Comparison of ENCODE assay signal across 17 mouse cellular contexts in genomic region chr11:54073291-54073690, GRCm38 (mm10). TPM values are rescaled to one million over a fixed set of nuclear protein-coding genes. Genes with fewer than 3 reads are reported as not detected.
DNase-seq lines count a peak whose midpoint lies in the region; ATAC-seq and TF ChIP-seq lines count a peak whose summit lies in the region.
"Had no signal": no experiment of that assay in that cellular context is flagged by ENCODE, and none has a peak within 500 bp of the region (broad histone marks: within the 10 kb centered on the region; RNA-seq: fewer than 3 reads in every experiment).

No protein-coding gene starts in this region.

- H3K27ac ChIP-seq in embryonic facial prominence, embryonic 12.5 days, result no peak overlapping the region
- no peak overlapping the region for H3K27ac ChIP-seq in embryonic facial prominence, embryonic 10.5 days (replicated peaks)
- no peak overlapping the region for H3K27ac ChIP-seq in stomach, embryonic 14.5 days (ENCODE audit: low read length)
- H3K27ac ChIP-seq in stomach, postnatal 0 days (replicated peaks), result no peak overlapping the region
- H3K27ac ChIP-seq in embryonic facial prominence, embryonic 15.5 days (replicated peaks), result peak overlapping the region; percentile 68
- H3K27ac ChIP-seq in stomach, embryonic 15.5 days, result no peak overlapping the region
- H3K27ac ChIP-seq: kidney, postnatal 0 days; liver, embryonic 13.5 days; neural tube, embryonic 15.5 days had no signal

- ATAC-seq in embryonic facial prominence, embryonic 12.5 days (ENCODE audit: insufficient number of reproducible peaks, insufficient read depth, low FRiP score, low TSS enrichment), result 0 out of 2 replicates have a peak, but pooled peaks have one; percentile 22
- ATAC-seq in stomach, embryonic 14.5 days (ENCODE audit: insufficient number of reproducible peaks, insufficient read depth, low FRiP score, low read depth), result peak; percentile 33; the same call in 1 of the 2 replicates
- no peak for ATAC-seq in stomach, postnatal 0 days (ENCODE audit: low FRiP score, low TSS enrichment)
- peak; percentile 61 for ATAC-seq in embryonic facial prominence, embryonic 15.5 days (ENCODE audit: insufficient number of reproducible peaks, low FRiP score, low TSS enrichment, low read depth)
- ATAC-seq in stomach, embryonic 15.5 days (ENCODE audit: insufficient read depth, low FRiP score, low read depth), result peak; percentile 19; the same call in 1 of the 2 replicates
- ATAC-seq: forebrain, embryonic 14.5 days; inflammation-experienced regulatory T-cells, adult 6 months had no signal

- TF ChIP-seq CTCF in stomach, postnatal 0 days (IDR thresholded peaks at IDR 0.05; ENCODE audit: low read depth), result no peak

- no peak overlapping the region for H3K4me2 ChIP-seq in embryonic facial prominence, embryonic 12.5 days (replicated peaks)
- H3K4me2 ChIP-seq in stomach, embryonic 14.5 days (replicated peaks; ENCODE audit: low read depth, low read length), result no peak overlapping the region
- H3K4me2 ChIP-seq in stomach, postnatal 0 days (replicated peaks; ENCODE audit: low read depth), result no peak overlapping the region
- H3K4me2 ChIP-seq in embryonic facial prominence, embryonic 15.5 days (replicated peaks), result no peak overlapping the region
- H3K4me2 ChIP-seq in stomach, embryonic 15.5 days, result no peak overlapping the region; the same call in 1 of the 2 replicates
- H3K4me2 ChIP-seq: liver, embryonic 13.5 days; neural tube, embryonic 15.5 days had no signal

- TF ChIP-seq EP300 in stomach, postnatal 0 days (optimal IDR thresholded peaks at IDR 0.05), result no peak

- H3K4me1 ChIP-seq in embryonic facial prominence, embryonic 12.5 days, result 0 out of 2 replicates have a peak, but pooled peaks cover 4% of the 10 kb centered on the region
- peaks cover 31% of the 10 kb centered on the region for H3K4me1 ChIP-seq in embryonic facial prominence, embryonic 10.5 days
- peaks cover 7% of the 10 kb centered on the region; the same call in 1 of the 2 replicates for H3K4me1 ChIP-seq in stomach, embryonic 14.5 days (ENCODE audit: control insufficient read depth, insufficient read depth, low read length)
- H3K4me1 ChIP-seq in stomach, postnatal 0 days (replicated peaks; ENCODE audit: control insufficient read depth, insufficient read depth), result peaks cover 12% of the 10 kb centered on the region
- peaks cover 31% of the 10 kb centered on the region for H3K4me1 ChIP-seq in embryonic facial prominence, embryonic 15.5 days
- peaks cover 20% of the 10 kb centered on the region; the same call in 1 of the 2 replicates for H3K4me1 ChIP-seq in stomach, embryonic 15.5 days

- no peak for DNase-seq in embryonic facial prominence, embryonic 10.5 days (ENCODE audit: low spot score)
- no peak for DNase-seq in stomach, postnatal 0 days (ENCODE audit: low spot score)
- DNase-seq in kidney, postnatal 36 days, result no peak
- no peak for DNase-seq in layer of hippocampus, adult 8-10 months (ENCODE audit: low spot score in 2 of 2)
- DNase-seq: cerebellum, postnatal 36 days; heart, postnatal 36 days; liver, embryonic 13.5 days; lung, postnatal 10 days had no signal

- H3K27me3 ChIP-seq in embryonic facial prominence, embryonic 12.5 days, result no peaks in the 10 kb centered on the region
- peaks cover 21% of the 10 kb centered on the region for H3K27me3 ChIP-seq in embryonic facial prominence, embryonic 10.5 days (replicated peaks; ENCODE audit: low read depth, poor library complexity, severe bottlenecking)
- H3K27me3 ChIP-seq in stomach, embryonic 14.5 days (ENCODE audit: control insufficient read depth, insufficient read depth, low read length), result no peaks in the 10 kb centered on the region
- no peaks in the 10 kb centered on the region for H3K27me3 ChIP-seq in stomach, postnatal 0 days (ENCODE audit: control insufficient read depth, insufficient read depth, low read length)
- no peaks in the 10 kb centered on the region for H3K27me3 ChIP-seq in embryonic facial prominence, embryonic 15.5 days
- no peaks in the 10 kb centered on the region; the same call in 1 of the 2 replicates for H3K27me3 ChIP-seq in stomach, embryonic 15.5 days (replicated peaks)

- 45% methylated on average over 4 of the region's 4 CpGs for WGBS in embryonic facial prominence, embryonic 12.5 days
- WGBS in embryonic facial prominence, embryonic 10.5 days, result 42% methylated on average over 4 of the region's 4 CpGs
- 43% methylated on average over 4 of the region's 4 CpGs for WGBS in stomach, embryonic 14.5 days
- WGBS in stomach, postnatal 0 days, result 40% methylated on average over 4 of the region's 4 CpGs
- 26% methylated on average over 4 of the region's 4 CpGs for WGBS in embryonic facial prominence, embryonic 15.5 days
- 43% methylated on average over 4 of the region's 4 CpGs for WGBS in stomach, embryonic 15.5 days

- H3K9me3 ChIP-seq in embryonic facial prominence, embryonic 12.5 days, result no peaks in the 10 kb centered on the region
- H3K9me3 ChIP-seq in embryonic facial prominence, embryonic 10.5 days, result no peaks in the 10 kb centered on the region
- H3K9me3 ChIP-seq in stomach, embryonic 14.5 days (ENCODE audit: control insufficient read depth, low read depth, low read length), result no peaks in the 10 kb centered on the region
- H3K9me3 ChIP-seq in stomach, postnatal 0 days (ENCODE audit: control insufficient read depth, low read length), result no peaks in the 10 kb centered on the region
- no peaks in the 10 kb centered on the region for H3K9me3 ChIP-seq in embryonic facial prominence, embryonic 15.5 days (replicated peaks)
- H3K9me3 ChIP-seq in stomach, embryonic 15.5 days, result no peaks in the 10 kb centered on the region
- H3K9me3 ChIP-seq: G1E; liver, embryonic 13.5 days; neural tube, embryonic 15.5 days had no signal

- H3K9ac ChIP-seq in embryonic facial prominence, embryonic 12.5 days, result no peak overlapping the region
- H3K9ac ChIP-seq in stomach, embryonic 14.5 days (replicated peaks; ENCODE audit: low read depth, low read length), result no peak overlapping the region
- no peak overlapping the region for H3K9ac ChIP-seq in stomach, postnatal 0 days (ENCODE audit: low read length)
- H3K9ac ChIP-seq in embryonic facial prominence, embryonic 15.5 days, result no peak overlapping the region
- no peak overlapping the region for H3K9ac ChIP-seq in stomach, embryonic 15.5 days
- H3K9ac ChIP-seq: liver, embryonic 13.5 days; neural tube, embryonic 15.5 days had no signal

- H3K36me3 ChIP-seq in embryonic facial prominence, embryonic 12.5 days, result no peaks in the 10 kb centered on the region
- H3K36me3 ChIP-seq in embryonic facial prominence, embryonic 10.5 days (replicated peaks), result no peaks in the 10 kb centered on the region
- no peaks in the 10 kb centered on the region for H3K36me3 ChIP-seq in stomach, embryonic 14.5 days (ENCODE audit: control insufficient read depth, insufficient read depth, low read length)
- no peaks in the 10 kb centered on the region for H3K36me3 ChIP-seq in stomach, postnatal 0 days (ENCODE audit: control insufficient read depth, insufficient read depth, low read length)
- no peaks in the 10 kb centered on the region for H3K36me3 ChIP-seq in embryonic facial prominence, embryonic 15.5 days
- no peaks in the 10 kb centered on the region for H3K36me3 ChIP-seq in stomach, embryonic 15.5 days
- H3K36me3 ChIP-seq: G1E; liver, embryonic 13.5 days; neural tube, embryonic 15.5 days had no signal

- H3K4me3 ChIP-seq in embryonic facial prominence, embryonic 12.5 days, result no peak overlapping the region
- no peak overlapping the region for H3K4me3 ChIP-seq in embryonic facial prominence, embryonic 10.5 days
- H3K4me3 ChIP-seq in stomach, embryonic 14.5 days (ENCODE audit: low read depth, low read length), result no peak overlapping the region
- H3K4me3 ChIP-seq in stomach, postnatal 0 days (ENCODE audit: low read depth, low read length), result no peak overlapping the region
- no peak overlapping the region for H3K4me3 ChIP-seq in embryonic facial prominence, embryonic 15.5 days (replicated peaks)
- no peak overlapping the region for H3K4me3 ChIP-seq in stomach, embryonic 15.5 days (replicated peaks)
- H3K4me3 ChIP-seq: liver, embryonic 13.5 days; neural tube, embryonic 15.5 days had no signal

RNA-seq across cellular contexts. Expression of gene Pdlim4, which starts 4.5 kb away (rescaled TPM):
- polyA plus RNA-seq in embryonic facial prominence, embryonic 12.5 days (2016; fragmentation: Nextera tagmentation; extraction: Ambion mirVana), result 144 and 146 TPM in 2 replicates
- polyA plus RNA-seq in embryonic facial prominence, embryonic 10.5 days (2016; fragmentation: Nextera tagmentation; extraction: Ambion mirVana), result 91.1 and 112 TPM in 2 replicates
- 71.1 and 76.7 TPM in 2 replicates for polyA plus RNA-seq in stomach, embryonic 14.5 days (2014; fragmentation: Nextera tagmentation; extraction: Ambion mirVana)
- polyA plus RNA-seq in stomach, postnatal 0 days (2015; fragmentation: Nextera tagmentation; extraction: Ambion mirVana), result 55.5 and 58.6 TPM in 2 replicates
- polyA plus RNA-seq in embryonic facial prominence, embryonic 15.5 days (2015; fragmentation: Nextera tagmentation; extraction: Ambion mirVana), result 168 and 169 TPM in 2 replicates
- 49.9 and 52.0 TPM in 2 replicates for polyA plus RNA-seq in stomach, embryonic 15.5 days (2015; fragmentation: Nextera tagmentation; extraction: Ambion mirVana)
- total RNA-seq in layer of hippocampus, adult 8-10 months (2022), result 10 to 100 TPM; 16.4 to 25.2 (median 21.2) TPM
- polyA plus RNA-seq: G1E had no signal

RNA-seq across cellular contexts. Expression of gene P4ha2, which starts 26.6 kb away (rescaled TPM):
- polyA plus RNA-seq in embryonic facial prominence, embryonic 12.5 days (2016; fragmentation: Nextera tagmentation; extraction: Ambion mirVana), result 56.8 and 59.7 TPM in 2 replicates
- polyA plus RNA-seq in embryonic facial prominence, embryonic 10.5 days (2016; fragmentation: Nextera tagmentation; extraction: Ambion mirVana), result 36.5 and 36.8 TPM in 2 replicates
- polyA plus RNA-seq in stomach, embryonic 14.5 days (2014; fragmentation: Nextera tagmentation; extraction: Ambion mirVana), result 46.9 and 56.4 TPM in 2 replicates
- polyA plus RNA-seq in stomach, postnatal 0 days (2015; fragmentation: Nextera tagmentation; extraction: Ambion mirVana), result 28.4 and 30.2 TPM in 2 replicates
- 123 and 126 TPM in 2 replicates for polyA plus RNA-seq in embryonic facial prominence, embryonic 15.5 days (2015; fragmentation: Nextera tagmentation; extraction: Ambion mirVana)
- 54.8 and 59.5 TPM in 2 replicates for polyA plus RNA-seq in stomach, embryonic 15.5 days (2015; fragmentation: Nextera tagmentation; extraction: Ambion mirVana)
- total RNA-seq in layer of hippocampus, adult 8-10 months (2022), result 10 to 100 TPM; 24.3 to 30.8 (median 26.7) TPM
- polyA plus RNA-seq: G1E; inflammation-experienced regulatory T-cells, adult 6 months had no signal

RNA-seq across cellular contexts. Expression of gene Slc22a4, which starts 45.4 kb away (rescaled TPM):
- polyA plus RNA-seq in embryonic facial prominence, embryonic 12.5 days (2016; fragmentation: Nextera tagmentation; extraction: Ambion mirVana), result 2.0 and 2.9 TPM in 2 replicates
- 0.82 and 1.1 TPM in 2 replicates for polyA plus RNA-seq in embryonic facial prominence, embryonic 10.5 days (2016; fragmentation: Nextera tagmentation; extraction: Ambion mirVana)
- 0.80 and 0.97 TPM in 2 replicates for polyA plus RNA-seq in stomach, embryonic 14.5 days (2014; fragmentation: Nextera tagmentation; extraction: Ambion mirVana)
- 2.1 and 2.5 TPM in 2 replicates for polyA plus RNA-seq in stomach, postnatal 0 days (2015; fragmentation: Nextera tagmentation; extraction: Ambion mirVana)
- 5.6 and 6.1 TPM in 2 replicates for polyA plus RNA-seq in embryonic facial prominence, embryonic 15.5 days (2015; fragmentation: Nextera tagmentation; extraction: Ambion mirVana)
- polyA plus RNA-seq in stomach, embryonic 15.5 days (2015; fragmentation: Nextera tagmentation; extraction: Ambion mirVana), result 2.0 and 3.0 TPM in 2 replicates
- 10 to 100 TPM in 1 of 4 experiments, 1 to 10 TPM in 3; 7.8 to 14.1 (median 8.4) TPM for total RNA-seq in layer of hippocampus, adult 8-10 months (2022)
- total RNA-seq: G1E had no signal
- polyA plus RNA-seq: G1E had no signal
